Mouse (Mus musculus): ENCODE data around the gene Zfp654. TPM values are rescaled to one million over a fixed set of nuclear protein-coding genes. Genes with fewer than 3 reads are reported as not detected.
"Not testable (repeated sequence)": the region's sequence is repeated elsewhere in the genome, so short reads cannot be mapped to it uniquely, and the experiment has no call there.

Zfp654 gene
- total RNA-seq (2022) = 10 to 100 TPM; 15.6 to 18.9 (median 17.0) TPM

- DNase-seq (ENCODE audit: low spot score in 2 of 2) = peak; percentile 100
Observed at GRCm38 (mm10) chr16:64851563-64852362, at the start of gene Zfp654, which contains the start of gene Cggbp1. Gene Zfp654, minus strand, starts transcription at chr16:64851652. Gene Cggbp1, plus strand, starts transcription at chr16:64851996.

GRCm38 (mm10) chr16:64899084-64899483 lies 47.6 kb upstream of the Zfp654 start:
- no peak for DNase-seq (ENCODE audit: low spot score in 2 of 2)

DNA sequence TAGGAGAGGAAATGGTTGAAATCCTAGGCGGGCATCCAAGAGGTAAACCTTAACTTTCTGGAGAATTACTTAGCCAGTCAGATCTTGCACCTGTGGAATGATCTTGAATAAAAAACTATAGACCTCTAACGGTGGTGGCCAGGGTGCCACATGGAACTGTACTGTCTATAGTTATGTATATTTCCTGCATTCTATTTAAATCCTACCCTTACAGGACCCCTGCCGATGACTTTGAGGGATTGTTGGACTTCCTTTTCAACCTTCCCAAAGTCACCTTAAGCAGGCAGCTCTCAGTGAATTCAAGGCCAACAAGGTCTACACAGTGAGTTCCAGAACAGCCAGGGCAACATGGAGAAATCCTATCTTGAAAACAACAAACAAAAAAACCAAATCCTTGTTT lies 38.0 kb upstream of the Zfp654 start:
- no peak for DNase-seq (ENCODE audit: low spot score in 2 of 2)

- no peak for DNase-seq (ENCODE audit: low spot score in 2 of 2)
Observed at GRCm38 (mm10) chr16:64885547-64885946, 34.1 kb upstream of the Zfp654 start.

DNA sequence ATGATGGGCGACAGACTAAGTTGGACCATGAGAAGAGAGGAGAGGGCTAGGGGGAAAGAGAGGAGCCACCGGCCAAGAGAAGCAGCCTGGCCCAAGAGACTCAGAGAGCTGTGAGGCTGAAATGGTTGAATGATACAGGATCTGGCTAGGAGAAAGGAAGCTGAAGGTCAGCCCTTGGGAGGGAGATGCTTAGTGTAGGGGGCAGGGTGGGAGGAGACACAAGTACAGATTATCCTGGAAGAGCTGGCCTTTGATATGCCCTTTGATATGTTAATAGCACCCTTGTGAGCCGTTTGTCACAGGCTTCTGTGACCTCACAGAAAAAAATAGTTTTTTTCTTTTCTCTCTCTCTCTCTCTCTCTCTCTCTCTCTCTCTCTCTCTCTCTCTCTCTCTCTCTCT lies 33.7 kb upstream of the Zfp654 start:
- DNase-seq (ENCODE audit: low spot score in 2 of 2) = no peak

DNA sequence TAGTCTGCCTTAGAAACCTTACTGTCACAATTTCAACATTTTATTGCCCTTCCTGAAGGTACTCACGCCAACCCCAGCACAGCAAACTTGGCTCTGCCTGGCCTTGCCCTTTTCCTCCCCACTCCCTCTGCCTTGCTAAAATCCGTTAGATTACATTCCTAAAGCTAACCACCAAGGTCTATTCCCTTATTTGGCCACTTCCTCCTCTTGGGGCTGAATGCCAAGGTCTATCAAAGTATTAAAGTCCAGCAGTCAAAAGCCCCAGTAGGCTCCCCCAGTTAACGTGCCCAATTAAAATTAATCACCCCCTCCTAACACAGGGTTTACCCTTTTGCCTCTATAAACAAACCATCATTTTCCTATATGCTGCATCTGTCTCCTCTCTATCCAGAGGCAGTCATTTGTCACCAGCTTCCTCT lies 33.0 kb upstream of the Zfp654 start:
- no peak for DNase-seq (ENCODE audit: low spot score in 2 of 2)

GRCm38 (mm10) chr16:64883896-64884295 lies 32.4 kb upstream of the Zfp654 start:
- DNase-seq (ENCODE audit: low spot score in 2 of 2) = no peak

- DNase-seq (ENCODE audit: low spot score in 2 of 2) = no peak
Observed at GRCm38 (mm10) chr16:64881442-64881841, 30.0 kb upstream of the Zfp654 start.

- no peak for DNase-seq (ENCODE audit: low spot score in 2 of 2)
Observed at GRCm38 (mm10) chr16:64880986-64881385, 29.5 kb upstream of the Zfp654 start.

GRCm38 (mm10) chr16:64879735-64880134 lies 28.3 kb upstream of the Zfp654 start:
- no peak for DNase-seq (ENCODE audit: low spot score in 2 of 2)

DNA sequence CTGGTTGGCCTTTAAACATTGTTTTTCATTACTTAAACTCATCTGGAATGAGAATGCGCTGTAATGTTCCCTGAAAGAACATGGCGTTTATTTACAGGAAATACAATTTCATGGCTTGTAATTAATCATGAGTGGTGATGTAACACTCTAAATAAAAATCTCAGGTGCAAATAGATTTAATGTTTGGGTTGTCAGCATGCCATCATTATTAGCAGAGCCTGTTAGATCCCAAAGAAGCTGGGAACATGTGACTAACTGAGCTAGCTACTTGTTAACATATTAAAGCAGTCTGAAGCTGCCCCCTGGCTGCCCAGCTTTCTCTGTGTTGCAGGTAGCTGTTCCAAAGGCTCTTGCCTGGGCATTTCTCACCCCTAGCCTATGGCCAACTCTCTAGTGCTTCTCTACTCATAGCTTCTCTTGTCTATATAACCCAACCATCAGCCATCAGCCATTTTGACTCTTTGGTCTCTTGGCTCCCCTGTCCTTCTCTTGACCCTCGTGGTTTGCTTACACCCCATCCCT lies 27.2 kb upstream of the Zfp654 start:
- DNase-seq (ENCODE audit: low spot score in 2 of 2) = no peak

GRCm38 (mm10) chr16:64877314-64877713 lies 25.9 kb upstream of the Zfp654 start:
- no peak for DNase-seq (ENCODE audit: low spot score in 2 of 2)

GRCm38 (mm10) chr16:64876631-64877265 lies 25.3 kb upstream of the Zfp654 start:
- no peak for DNase-seq (ENCODE audit: low spot score in 2 of 2)

GRCm38 (mm10) chr16:64875822-64876221 lies 24.4 kb upstream of the Zfp654 start:
- no peak for DNase-seq (ENCODE audit: low spot score in 2 of 2)

DNA sequence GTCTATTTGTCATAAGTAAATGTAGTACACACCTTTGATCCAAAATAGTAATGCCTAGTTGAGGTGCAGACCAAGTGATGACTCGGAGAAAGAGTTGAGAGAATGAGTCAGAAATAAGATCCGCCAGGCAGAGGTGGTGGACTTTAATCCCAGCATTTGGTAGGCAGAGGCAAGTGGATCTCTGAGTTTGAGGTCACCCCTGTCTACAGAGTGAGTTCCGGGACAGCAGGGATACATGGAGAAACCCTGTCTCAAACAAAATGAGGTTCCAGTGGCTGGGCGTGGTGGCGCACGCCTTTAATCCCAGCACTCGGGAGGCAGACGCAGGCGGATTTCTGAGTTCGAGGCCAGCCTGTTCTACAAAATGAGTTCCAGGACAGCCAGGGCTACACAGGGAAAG lies 23.9 kb upstream of the Zfp654 start:
- DNase-seq (ENCODE audit: low spot score in 2 of 2) = no peak

DNA sequence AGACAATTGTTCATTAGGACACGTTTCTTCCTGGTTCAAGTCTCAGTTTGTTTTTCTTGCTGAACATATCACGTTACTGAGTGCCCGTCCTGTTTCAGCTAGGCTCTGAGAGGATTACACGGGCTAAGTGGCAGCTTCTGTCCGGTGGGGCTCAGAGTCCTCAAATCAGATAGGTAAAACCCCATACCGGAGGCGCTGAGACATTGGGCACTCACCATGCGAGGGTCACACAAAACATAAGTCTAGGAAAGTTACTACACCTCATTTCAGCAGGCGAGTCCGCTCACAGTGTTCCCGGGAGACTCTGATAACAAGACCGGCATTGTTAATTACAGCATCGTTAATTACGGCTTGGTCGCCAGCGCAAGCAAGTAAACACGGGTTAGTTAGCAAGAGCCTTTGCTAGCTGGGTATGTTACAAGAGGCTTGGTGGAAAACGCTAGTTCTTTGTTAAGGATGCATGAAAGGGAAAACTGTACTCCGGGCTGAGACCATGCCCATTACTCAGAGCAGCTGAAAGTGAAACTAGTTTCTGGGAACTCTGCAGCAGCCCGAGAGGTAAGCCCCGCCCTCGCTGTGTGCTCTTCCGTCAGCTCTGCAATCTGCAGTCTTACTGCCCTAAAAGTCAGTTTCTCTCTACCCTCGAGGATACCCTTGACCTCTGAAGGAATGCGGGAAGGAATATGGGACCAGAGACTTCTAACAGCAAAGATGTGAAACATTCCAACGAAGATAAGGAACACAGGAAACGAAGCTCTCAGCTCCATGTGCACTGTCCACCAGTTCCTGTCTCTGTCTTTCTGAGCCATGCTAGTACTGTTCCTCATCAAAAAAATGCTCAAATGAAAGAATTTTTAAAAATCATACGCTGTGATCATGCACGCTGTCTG lies 22.2 kb upstream of the Zfp654 start:
- peak in 1 of 2 experiments; percentile 42 for DNase-seq (ENCODE audit: low spot score in 2 of 2)

DNA sequence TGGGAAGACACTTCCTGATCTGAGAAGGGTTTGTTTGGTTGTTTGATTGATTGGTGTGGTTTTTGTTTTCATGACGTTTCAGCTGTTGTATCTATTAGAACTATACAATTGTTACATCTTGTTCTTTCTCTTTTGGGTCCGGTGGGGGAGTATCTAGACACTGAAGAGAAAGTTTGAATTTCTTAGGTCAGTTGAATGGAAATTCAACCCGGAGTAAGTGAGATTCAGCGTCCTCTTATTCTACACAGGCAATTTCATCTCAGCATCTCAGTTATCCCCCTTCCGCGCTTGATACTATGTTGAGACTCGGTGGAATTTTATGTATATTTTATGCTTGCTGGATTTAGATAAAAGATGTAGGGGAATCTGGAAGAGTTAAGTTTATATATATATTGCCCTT lies 21.4 kb upstream of the Zfp654 start:
- DNase-seq (ENCODE audit: low spot score in 2 of 2) = no peak

DNA sequence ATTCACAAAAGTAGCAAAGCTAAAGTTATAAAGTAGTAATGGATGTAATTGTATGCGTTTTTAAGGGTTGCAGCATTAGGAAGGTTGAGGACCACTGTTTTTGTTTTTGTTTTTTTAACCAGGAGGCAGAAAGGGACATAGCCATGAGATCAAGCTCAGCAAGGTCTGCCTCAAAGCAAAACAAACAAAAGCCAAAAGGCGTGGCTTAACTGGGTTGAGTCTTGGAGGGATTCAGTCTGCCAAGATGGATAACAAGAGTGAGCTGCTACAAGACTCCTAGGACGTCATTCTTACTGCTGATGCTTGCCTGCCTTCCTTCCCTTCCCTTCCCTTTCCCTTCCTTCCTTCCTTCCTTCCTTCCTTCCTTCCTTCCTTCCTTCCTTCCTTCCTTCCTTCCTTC lies 20.8 kb upstream of the Zfp654 start:
- DNase-seq (ENCODE audit: low spot score in 2 of 2) = no peak

DNA sequence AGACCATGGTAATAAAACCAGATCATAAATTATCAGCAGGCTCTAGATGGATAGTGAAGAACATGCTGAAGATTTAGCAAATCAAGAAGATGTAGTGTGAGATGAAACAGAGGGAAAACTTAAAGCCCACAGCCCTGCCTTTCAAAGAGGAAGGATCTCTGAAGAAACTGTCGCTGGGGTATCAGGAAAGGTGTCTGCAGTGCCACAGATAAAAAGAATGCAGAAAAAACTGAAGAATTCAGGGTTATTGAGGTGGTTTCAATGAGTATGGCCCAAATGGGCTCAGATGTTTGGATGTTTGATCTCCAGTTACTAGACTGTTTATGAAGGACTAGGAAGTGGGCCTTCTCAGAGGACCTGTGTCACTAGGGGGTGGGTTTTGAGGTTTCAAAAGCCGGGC lies 18.2 kb upstream of the Zfp654 start:
- no peak for DNase-seq (ENCODE audit: low spot score in 2 of 2)

DNA sequence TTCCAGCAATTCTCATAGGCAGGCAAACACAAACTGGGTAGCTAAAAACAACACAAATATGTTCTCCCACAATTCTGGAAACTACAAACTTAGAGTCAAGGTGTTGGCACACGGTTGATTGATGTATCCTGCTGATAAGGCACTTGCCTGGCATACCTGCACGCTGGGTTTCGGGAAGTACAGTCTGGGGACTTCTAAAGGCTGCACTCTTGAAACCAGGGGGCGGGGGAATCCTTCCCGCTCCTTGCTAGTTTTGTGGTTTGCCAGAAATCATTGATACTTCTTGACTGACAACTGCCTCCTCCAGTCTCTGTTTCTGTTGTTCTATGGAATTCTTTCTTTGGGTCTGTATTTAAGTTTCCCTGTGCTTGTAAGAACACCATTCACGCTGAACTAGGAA lies 17.2 kb upstream of the Zfp654 start:
- no peak for DNase-seq (ENCODE audit: low spot score in 2 of 2)

- DNase-seq (ENCODE audit: low spot score in 2 of 2) = not testable (repeated sequence)
Observed at GRCm38 (mm10) chr16:64865841-64866240, 14.4 kb upstream of the Zfp654 start.

- no peak for DNase-seq (ENCODE audit: low spot score in 2 of 2)
Observed at GRCm38 (mm10) chr16:64856946-64857345, 5.5 kb upstream of the Zfp654 start.

All from layer of hippocampus, adult 8-10 months (tissue).